Mouse (Mus musculus): ENCODE measurements at regions not wholly inside any gene's neighbourhood (a gene's known extent, or its start where the extent isn't known, plus 50 kb on each side); places are given as distances from the start of the nearest gene placed in this dataset.

DNA sequence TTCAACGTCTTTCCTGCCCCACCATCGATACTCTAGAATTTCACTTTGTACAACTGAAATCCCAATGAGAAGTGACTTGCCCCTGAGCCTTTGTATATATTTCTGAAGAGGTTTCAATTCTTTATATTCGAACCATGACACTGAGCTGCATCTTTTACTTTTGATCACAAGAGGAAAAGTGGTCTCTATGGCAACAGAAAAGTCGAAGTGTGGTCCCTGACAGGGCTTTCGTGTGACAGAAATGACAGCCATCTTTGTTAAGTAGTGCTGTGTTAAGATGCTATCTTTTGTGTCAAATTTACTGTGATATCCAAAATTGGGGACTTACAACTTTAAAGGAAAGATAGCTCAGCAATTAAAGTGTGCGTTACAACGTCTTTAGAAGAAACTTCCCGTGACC is 412.1 kb upstream of the Itga1 start:
- Histone ChIP-seq H3K9ac (no peak overlapping the region), H3K4me1 (no peaks in the 10 kb centered on the region), H3K27me3 (replicated peaks) (no peaks in the 10 kb centered on the region), H3K4me2 (replicated peaks) (no peak overlapping the region), H3K27ac (no peak overlapping the region), H3K36me3 (no peaks in the 10 kb centered on the region), H3K9me3 (no peaks in the 10 kb centered on the region), H3K4me3 (no peak overlapping the region)
- no peak for ATAC-seq (ENCODE audit: low FRiP score, low read depth)
- WGBS: 65% methylated on average over 8 of the region's 8 CpGs

DNA sequence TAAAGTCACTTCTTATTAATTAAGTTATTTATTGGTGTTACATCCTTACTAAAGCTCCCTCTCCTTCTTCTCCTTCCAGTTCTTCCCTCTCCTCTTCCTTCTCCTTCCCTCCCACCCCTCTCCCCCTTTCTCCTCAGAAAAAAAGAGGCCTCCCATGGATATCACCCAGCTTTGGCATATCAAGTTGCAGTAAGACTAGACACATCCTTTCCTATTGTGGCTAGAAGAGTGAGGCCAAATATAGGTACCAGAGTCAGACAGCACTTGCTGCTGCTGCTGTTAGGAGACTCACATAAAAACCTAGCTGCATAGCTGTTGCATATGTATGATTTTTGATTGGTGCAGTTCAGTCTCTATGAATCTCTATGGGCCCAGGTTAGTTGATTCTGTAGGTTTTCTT is 410.4 kb upstream of the Itga1 start:
- ATAC-seq (ENCODE audit: low FRiP score, low read depth): no peak
- H3K27ac ChIP-seq: no peak overlapping the region
- no peaks in the 10 kb centered on the region for H3K4me1 ChIP-seq
- H3K4me3 ChIP-seq: no peak overlapping the region
- no peaks in the 10 kb centered on the region for H3K36me3 ChIP-seq
- no peaks in the 10 kb centered on the region for H3K9me3 ChIP-seq
- no peak overlapping the region for H3K9ac ChIP-seq
- no peaks in the 10 kb centered on the region for H3K27me3 ChIP-seq (replicated peaks)
- H3K4me2 ChIP-seq (replicated peaks): no peak overlapping the region

DNA sequence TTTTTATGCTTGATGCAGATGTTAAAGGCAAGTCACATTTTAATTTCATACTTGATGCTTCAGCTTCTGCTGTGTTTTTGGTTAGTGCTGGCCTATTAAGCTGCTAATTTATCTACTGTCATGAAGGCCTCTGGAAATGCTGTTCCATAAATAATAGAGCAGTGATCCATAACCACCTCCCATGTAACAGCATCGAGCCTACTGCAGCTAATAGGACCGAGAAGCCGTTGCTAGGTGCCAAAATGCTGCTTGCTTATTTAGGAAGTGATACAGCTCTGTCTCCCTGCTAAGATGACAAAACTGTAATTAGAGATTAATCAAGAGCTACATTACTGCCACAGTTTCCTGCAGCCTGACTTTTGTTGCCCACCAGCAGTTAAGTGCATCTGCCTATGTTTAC is 406.9 kb upstream of the Itga1 start:
- H3K9me3 ChIP-seq: 0 out of 2 replicates have a peak, but pooled peaks cover 6% of the 10 kb centered on the region
- H3K9ac ChIP-seq: no peak overlapping the region
- H3K36me3 ChIP-seq: no peaks in the 10 kb centered on the region
- H3K4me2 ChIP-seq (replicated peaks): no peak overlapping the region
- peak; percentile 56; the same call in 1 of the 2 replicates for ATAC-seq (ENCODE audit: low FRiP score, low read depth)
- WGBS: 61% methylated on average over 3 of the region's 3 CpGs
- no peaks in the 10 kb centered on the region for H3K4me1 ChIP-seq
- no peak overlapping the region for H3K27ac ChIP-seq
- H3K4me3 ChIP-seq: no peak overlapping the region
- no peaks in the 10 kb centered on the region for H3K27me3 ChIP-seq (replicated peaks)

DNA sequence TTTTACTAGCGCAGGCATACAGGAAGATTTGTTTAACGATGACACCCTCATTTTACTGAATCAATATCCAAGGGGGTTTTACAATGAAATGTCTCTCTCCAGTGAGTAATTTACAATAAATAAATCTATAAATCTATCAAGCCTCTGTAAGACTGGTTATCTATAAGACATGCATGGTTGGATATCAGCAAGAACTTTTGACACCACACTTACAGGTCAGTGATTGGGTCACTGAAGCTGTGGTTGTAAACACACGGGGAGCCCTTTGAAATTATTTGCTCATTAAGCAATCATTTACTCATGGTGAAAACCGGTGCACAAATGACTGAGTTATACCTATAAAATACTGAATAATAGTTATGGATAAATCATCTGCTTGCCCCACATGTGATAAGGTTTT is 392.6 kb upstream of the Itga1 start:
- no peak overlapping the region for H3K4me3 ChIP-seq
- H3K27me3 ChIP-seq (replicated peaks): no peaks in the 10 kb centered on the region
- H3K9me3 ChIP-seq: no peaks in the 10 kb centered on the region
- no peaks in the 10 kb centered on the region for H3K36me3 ChIP-seq
- whole genome bisulfite sequencing: 18% methylated on average over 4 of the region's 4 CpGs
- peak; percentile 70; the same call in 1 of the 2 replicates for ATAC-seq (ENCODE audit: low FRiP score, low read depth)
- no peak overlapping the region for H3K4me2 ChIP-seq (replicated peaks)
- H3K27ac ChIP-seq: no peak overlapping the region
- H3K4me1 ChIP-seq: no peaks in the 10 kb centered on the region
- no peak overlapping the region for H3K9ac ChIP-seq

DNA sequence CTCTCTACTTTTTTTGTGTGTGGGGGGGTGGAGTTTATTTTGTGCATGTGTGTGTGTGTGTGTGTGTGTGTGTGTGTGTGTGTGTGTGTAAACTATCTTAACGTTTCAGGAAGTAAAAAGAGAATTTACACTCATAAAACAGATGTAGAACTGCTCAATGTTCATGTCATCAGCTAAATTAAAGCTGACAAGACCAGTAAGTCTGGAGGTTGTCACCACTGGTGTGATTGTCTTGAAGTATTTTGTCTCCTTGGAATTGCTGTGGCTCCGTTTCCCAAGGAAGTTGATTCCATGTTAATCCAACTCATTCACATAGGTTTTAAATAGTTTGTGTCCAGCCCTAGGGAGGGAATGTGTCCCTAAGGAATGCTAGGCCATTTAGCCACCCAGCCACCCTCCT is 374.1 kb upstream of the Itga1 start:
- Histone ChIP-seq H3K9ac (no peak overlapping the region), H3K27ac (no peak overlapping the region), H3K4me3 (no peak overlapping the region), H3K4me1 (no peaks in the 10 kb centered on the region), H3K36me3 (no peaks in the 10 kb centered on the region), H3K4me2 (replicated peaks) (no peak overlapping the region), H3K27me3 (replicated peaks) (no peaks in the 10 kb centered on the region), H3K9me3 (no peaks in the 10 kb centered on the region)
- no peak for ATAC-seq (ENCODE audit: low FRiP score, low read depth)
- WGBS: 36% methylated on average over 2 of the region's 2 CpGs

DNA sequence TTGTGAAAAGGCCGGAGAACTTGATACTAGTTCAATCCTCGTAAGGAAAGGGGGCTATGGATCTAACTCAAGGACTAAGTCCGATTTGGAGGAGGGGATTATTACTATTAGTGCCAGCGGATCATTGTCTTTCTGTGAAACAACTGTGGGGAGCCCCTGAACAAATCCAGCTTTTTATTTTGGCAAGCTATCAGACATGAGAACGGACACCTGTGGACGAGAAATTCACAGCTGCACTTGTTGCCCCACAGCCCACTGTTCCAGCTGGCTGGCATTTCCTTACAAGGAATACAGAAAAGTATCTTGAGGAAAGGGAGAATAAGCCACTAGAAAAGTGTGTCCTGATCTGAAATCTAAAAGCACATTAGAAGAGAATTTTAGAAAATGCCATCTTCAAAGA is 363.9 kb upstream of the Itga1 start:
- Histone ChIP-seq H3K27ac (no peak overlapping the region), H3K4me3 (no peak overlapping the region), H3K36me3 (no peaks in the 10 kb centered on the region), H3K9ac (no peak overlapping the region), H3K9me3 (no peaks in the 10 kb centered on the region), H3K4me1 (no peaks in the 10 kb centered on the region), H3K4me2 (replicated peaks) (no peak overlapping the region), H3K27me3 (replicated peaks) (no peaks in the 10 kb centered on the region)
- no peak for ATAC-seq (ENCODE audit: low FRiP score, low read depth)
- 87% methylated on average over 6 of the region's 6 CpGs for WGBS

DNA sequence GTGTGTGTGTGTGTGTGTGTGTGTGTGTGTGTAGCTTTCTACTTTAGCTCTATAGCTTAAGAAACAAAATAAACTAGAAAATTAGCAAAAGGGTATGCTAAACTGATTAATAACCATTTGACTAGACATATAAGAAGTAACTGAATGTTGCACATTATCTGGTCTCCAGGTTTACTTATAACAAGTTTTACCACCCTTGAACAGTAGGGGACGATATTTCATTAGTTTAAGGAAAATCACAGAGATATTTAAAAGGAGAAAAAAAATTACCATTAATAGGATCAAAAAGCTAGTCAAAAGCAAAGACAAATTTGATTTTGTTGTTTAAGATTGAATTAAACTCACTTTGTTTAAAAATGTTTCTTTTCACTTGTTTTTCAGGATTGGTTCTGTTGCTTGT is 349.5 kb upstream of the Itga1 start:
- no peak overlapping the region for H3K9ac ChIP-seq
- no peak overlapping the region for H3K4me3 ChIP-seq
- H3K4me2 ChIP-seq (replicated peaks): no peak overlapping the region
- no peaks in the 10 kb centered on the region for H3K4me1 ChIP-seq
- H3K27ac ChIP-seq: no peak overlapping the region
- no peaks in the 10 kb centered on the region for H3K36me3 ChIP-seq
- no peaks in the 10 kb centered on the region for H3K9me3 ChIP-seq
- no peak for ATAC-seq (ENCODE audit: low FRiP score, low read depth)
- H3K27me3 ChIP-seq (replicated peaks): no peaks in the 10 kb centered on the region
- 8% methylated on average over 1 of the region's 1 CpGs for WGBS

DNA sequence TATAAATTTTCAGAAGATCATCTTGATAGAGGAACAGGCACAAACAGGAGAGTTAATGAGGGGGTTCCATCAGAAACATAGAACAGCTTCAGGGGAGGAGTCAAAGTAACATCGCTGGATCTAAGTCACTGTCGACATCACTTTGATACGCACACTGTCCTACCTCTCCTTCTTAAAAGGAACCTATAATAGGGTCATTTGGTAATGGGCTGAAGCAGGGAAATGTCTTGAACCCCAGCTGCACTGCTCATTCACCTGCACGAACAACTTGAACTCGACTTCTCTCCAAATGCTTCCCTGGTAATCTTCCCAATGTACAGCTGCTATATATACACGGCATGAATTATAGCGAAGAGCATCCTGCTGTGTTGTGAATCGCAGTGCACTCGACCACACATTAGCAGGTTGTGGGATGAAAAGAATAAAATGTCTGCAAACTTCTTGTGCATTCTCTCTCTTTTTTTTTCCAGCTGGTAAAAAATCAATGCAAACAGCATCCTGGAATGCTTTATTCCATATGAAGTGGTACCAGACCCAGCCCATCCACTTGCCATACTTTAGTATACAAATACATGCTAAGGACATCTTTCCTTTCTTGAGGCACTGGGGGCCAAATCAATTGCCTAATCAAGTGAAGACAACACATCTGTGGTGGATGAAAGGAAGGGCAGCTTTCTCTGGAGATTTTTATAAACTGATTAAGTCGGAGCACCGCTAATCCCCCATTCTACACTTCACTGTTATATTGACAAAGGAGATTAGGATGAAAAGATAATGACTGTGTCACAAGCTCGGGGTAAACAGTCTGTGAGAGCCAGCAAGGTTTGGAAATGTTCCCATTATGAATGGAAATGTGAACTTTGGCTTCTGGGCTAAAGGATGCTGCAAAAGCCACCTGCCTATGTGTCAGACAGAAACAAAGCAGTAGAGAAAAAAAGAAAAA is 325.6 kb upstream of the Itga1 start:
- Histone ChIP-seq H3K27ac (no peak overlapping the region), H3K4me1 (no peaks in the 10 kb centered on the region), H3K36me3 (no peaks in the 10 kb centered on the region), H3K27me3 (replicated peaks) (no peaks in the 10 kb centered on the region), H3K9me3 (no peaks in the 10 kb centered on the region), H3K9ac (no peak overlapping the region), H3K4me3 (no peak overlapping the region), H3K4me2 (replicated peaks) (no peak overlapping the region)
- ATAC-seq (ENCODE audit: low FRiP score, low read depth): no peak
- 63% methylated on average over 12 of the region's 12 CpGs for WGBS

DNA sequence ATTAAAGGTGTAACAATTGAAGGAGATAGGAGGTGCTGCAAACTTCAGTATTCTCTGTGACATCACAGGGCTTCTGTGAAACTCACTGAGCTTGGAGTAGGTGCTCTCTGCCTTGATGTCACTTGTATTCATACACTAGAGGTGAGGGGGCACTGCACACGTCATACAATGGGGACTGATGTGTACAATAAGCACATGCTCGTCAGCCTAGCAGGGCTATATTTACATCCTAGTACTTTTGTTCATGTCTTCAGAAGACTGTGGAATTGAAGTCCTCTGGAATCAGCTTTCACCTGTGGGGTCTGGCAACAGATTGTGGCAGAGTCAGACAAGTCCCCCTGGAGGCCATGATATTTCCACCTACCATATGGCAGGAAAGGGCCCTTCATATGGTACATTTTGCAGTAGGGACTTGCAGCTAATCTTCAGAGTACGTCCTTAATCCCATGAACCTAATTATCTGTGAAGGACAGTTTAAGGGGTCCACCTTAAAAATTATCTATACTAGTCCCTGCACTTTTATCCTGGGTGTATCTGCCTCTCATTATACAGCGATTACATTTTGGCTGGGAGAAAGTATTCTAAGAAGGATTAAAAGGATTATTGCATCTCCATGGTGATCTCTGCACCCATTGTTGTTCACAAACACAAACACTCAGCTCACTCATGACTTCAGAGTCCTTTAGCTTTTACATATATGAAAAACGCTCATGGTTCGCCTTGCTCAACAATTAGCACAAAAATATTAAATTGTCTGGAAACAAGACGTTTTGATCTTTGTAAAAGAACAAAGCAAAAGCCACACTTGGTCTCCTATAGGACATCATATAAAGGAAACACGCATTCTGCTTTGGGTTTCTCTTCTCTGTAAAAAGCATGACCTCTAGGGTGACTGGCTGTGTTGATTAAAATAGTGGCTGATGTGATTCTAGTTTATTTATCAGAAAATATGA is 324.1 kb upstream of the Itga1 start:
- H3K27me3 ChIP-seq (replicated peaks): no peaks in the 10 kb centered on the region
- no peak for ATAC-seq (ENCODE audit: low FRiP score, low read depth)
- 75% methylated on average over 8 of the region's 8 CpGs for WGBS

DNA sequence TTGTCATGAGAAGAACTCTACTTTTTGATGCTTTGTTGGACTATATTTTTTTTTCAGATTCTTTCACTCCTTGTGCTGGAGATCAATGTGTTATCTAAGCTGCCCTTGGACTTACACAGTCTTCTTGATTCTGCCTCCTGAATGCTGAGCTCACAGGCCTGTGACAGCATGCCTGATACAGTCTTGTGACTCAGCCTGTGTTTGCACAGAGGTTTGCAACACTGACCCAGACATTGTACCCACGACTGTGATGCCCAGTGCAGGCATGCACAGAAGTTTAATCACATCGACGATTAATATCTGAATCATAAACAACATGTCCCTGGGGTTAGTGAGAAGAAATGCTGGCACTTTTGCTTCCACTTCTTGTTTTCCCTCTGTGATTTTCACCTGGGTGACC is 322.0 kb upstream of the Itga1 start:
- ATAC-seq (ENCODE audit: low FRiP score, low read depth): no peak
- H3K36me3 ChIP-seq: no peaks in the 10 kb centered on the region
- no peak overlapping the region for H3K4me3 ChIP-seq
- H3K27ac ChIP-seq: no peak overlapping the region
- no peaks in the 10 kb centered on the region; the same call in 1 of the 2 replicates for H3K4me1 ChIP-seq
- WGBS: 85% methylated on average over 3 of the region's 3 CpGs
- H3K27me3 ChIP-seq (replicated peaks): no peaks in the 10 kb centered on the region
- H3K9me3 ChIP-seq: no peaks in the 10 kb centered on the region
- H3K4me2 ChIP-seq (replicated peaks): no peak overlapping the region
- H3K9ac ChIP-seq: no peak overlapping the region

More for the DNA sequence above, 324.1 kb upstream of the Itga1 start:
- Histone ChIP-seq H3K9ac (no peak overlapping the region), H3K4me3 (no peak overlapping the region), H3K4me2 (replicated peaks) (no peak overlapping the region), H3K36me3 (no peaks in the 10 kb centered on the region), H3K27ac (no peak overlapping the region), H3K4me1 (no peaks in the 10 kb centered on the region; the same call in 1 of the 2 replicates), H3K9me3 (no peaks in the 10 kb centered on the region)

DNA sequence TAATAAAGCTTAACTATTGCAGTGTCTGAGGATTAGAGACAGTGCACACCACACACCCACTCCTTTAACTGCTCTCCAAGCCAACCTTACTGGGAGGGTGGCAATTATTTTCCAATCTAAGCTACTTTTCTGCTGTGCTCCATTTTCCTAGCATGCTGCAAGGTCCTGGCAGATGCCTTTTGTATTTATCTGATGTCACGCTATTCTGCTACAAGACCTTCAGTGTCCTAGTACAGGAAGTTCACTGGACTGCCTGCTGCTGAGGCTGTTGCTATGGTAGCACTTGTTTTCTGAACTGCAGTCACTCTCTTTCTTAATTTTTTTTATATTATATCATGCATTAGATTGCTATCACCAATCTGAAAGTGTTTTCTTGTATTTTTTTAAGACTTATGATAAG is 319.7 kb upstream of the Itga1 start:
- H3K4me3 ChIP-seq: no peak overlapping the region
- no peak overlapping the region for H3K27ac ChIP-seq
- H3K4me1 ChIP-seq: no peaks in the 10 kb centered on the region; the same call in 1 of the 2 replicates
- H3K4me2 ChIP-seq (replicated peaks): no peak overlapping the region
- H3K9ac ChIP-seq: no peak overlapping the region
- WGBS: 20% methylated on average over 1 of the region's 1 CpGs
- ATAC-seq (ENCODE audit: low FRiP score, low read depth): no peak
- H3K36me3 ChIP-seq: no peaks in the 10 kb centered on the region
- no peaks in the 10 kb centered on the region for H3K27me3 ChIP-seq (replicated peaks)
- H3K9me3 ChIP-seq: no peaks in the 10 kb centered on the region

DNA sequence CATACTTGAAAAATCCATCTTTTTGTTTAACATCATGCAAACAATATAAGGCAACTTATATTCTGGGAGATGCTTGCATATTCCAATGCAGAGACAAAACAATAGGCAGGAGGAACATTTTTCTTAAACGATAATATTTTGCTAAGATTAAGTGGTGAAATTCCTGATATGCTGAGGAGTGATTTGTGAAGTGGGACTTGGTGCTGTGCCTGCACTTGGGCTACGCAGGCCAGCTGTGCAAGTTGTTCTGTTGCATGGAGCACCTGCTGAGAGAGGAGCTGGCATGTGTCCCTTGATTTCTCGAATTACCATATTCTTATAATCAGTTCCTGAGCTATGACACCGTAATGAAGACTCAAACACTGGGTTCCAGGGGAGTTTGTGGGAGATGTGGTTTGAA is 316.1 kb upstream of the Itga1 start:
- no peaks in the 10 kb centered on the region for H3K36me3 ChIP-seq
- H3K4me3 ChIP-seq: no peak overlapping the region
- no peaks in the 10 kb centered on the region for H3K27me3 ChIP-seq (replicated peaks)
- no peak overlapping the region for H3K9ac ChIP-seq
- H3K9me3 ChIP-seq: no peaks in the 10 kb centered on the region
- no peak overlapping the region for H3K4me2 ChIP-seq (replicated peaks)
- 76% methylated on average over 4 of the region's 4 CpGs for WGBS
- H3K4me1 ChIP-seq: no peaks in the 10 kb centered on the region; the same call in 1 of the 2 replicates
- no peak overlapping the region for H3K27ac ChIP-seq
- ATAC-seq (ENCODE audit: low FRiP score, low read depth): no peak

Data from neural tube, embryonic 12.5 days (tissue).